Mouse (Mus musculus) stomach, embryonic 14.5 days (tissue): ENCODE data around the gene Prr18. TPM values are rescaled to one million over a fixed set of nuclear protein-coding genes. Genes with fewer than 3 reads are reported as not detected.

Experiments used
- ATAC-seq: fragments of 200-750 bp; cut with Nextera tagmentation; 2 replicates; pipeline ENCODE4 v1.8.0; 2017; ENCODE audit warnings: low read depth, moderate TSS enrichment; ENCODE audit not compliant: insufficient number of reproducible peaks, insufficient read depth, low FRiP score
- H3K27ac ChIP-seq: fragments of 300-500 bp; sonication (generic); 2 replicates; pipeline ENCODE4 v1.5.1; 2014; ENCODE audit warnings: mild to moderate bottlenecking, low read length, moderate library complexity, mixed read lengths
- H3K27me3 ChIP-seq: fragments of 300-500 bp; sonication (generic); 2 replicates; pipeline ENCODE4 v1.6.1; 2014; ENCODE audit warnings: low read length, control low read depth, mixed read lengths; ENCODE audit not compliant: control insufficient read depth, insufficient read depth
- H3K36me3 ChIP-seq: fragments of 300-500 bp; sonication (generic); 2 replicates; pipeline ENCODE4 v1.6.1; 2014; ENCODE audit warnings: mild to moderate bottlenecking, control low read depth, low read length, moderate library complexity, mixed read lengths; ENCODE audit not compliant: control insufficient read depth, insufficient read depth
- H3K4me1 ChIP-seq: fragments of 300-500 bp; sonication (generic); 2 replicates; pipeline ENCODE4 v1.6.1; 2014; ENCODE audit warnings: low read length, control low read depth, mixed read lengths; ENCODE audit not compliant: control insufficient read depth, insufficient read depth
- H3K4me2 ChIP-seq: fragments of 300-500 bp; sonication (generic); replicated peaks from 2 replicates; pipeline ENCODE4 v1.6.1; 2014; ENCODE audit warnings: low read depth, low read length, control low read depth
- H3K4me3 ChIP-seq: fragments of 300-500 bp; sonication (generic); 2 replicates; pipeline ENCODE4 v1.5.1; 2014; ENCODE audit warnings: low read depth, low read length, control low read depth
- H3K9ac ChIP-seq: fragments of 300-500 bp; sonication (generic); replicated peaks from 2 replicates; pipeline ENCODE4 v1.6.1; 2014; ENCODE audit warnings: low read depth, mild to moderate bottlenecking, control low read depth, low read length, moderate library complexity, mixed read lengths
- H3K9me3 ChIP-seq: fragments of 300-500 bp; sonication (generic); 2 replicates; pipeline ENCODE4 v1.6.1; 2016; ENCODE audit warnings: low read depth, low read length, control low read depth; ENCODE audit not compliant: control insufficient read depth
- WGBS: fragments of 180-500 bp; shearing (Covaris S2); extraction: QIAGEN DNeasy Blood & Tissue Kit; methylation state at CpG from one replicate; pipeline ENCODE4 v1.1.7; 2014; 5-methylcytosine and 5-hydroxymethylcytosine counted together
- polyA plus RNA-seq: library from polyadenylated mRNA; unstranded; fragments of >200 nt; fragmentation: Nextera tagmentation; extraction: Ambion mirVana; gene quantifications from 2 replicates; pipeline ENCODE4 v1.2.1, GENCODE M21; 2014

Prr18 gene
- polyA plus RNA-seq, 1 experiment from 2014 or later: 0.69 TPM

DNA sequence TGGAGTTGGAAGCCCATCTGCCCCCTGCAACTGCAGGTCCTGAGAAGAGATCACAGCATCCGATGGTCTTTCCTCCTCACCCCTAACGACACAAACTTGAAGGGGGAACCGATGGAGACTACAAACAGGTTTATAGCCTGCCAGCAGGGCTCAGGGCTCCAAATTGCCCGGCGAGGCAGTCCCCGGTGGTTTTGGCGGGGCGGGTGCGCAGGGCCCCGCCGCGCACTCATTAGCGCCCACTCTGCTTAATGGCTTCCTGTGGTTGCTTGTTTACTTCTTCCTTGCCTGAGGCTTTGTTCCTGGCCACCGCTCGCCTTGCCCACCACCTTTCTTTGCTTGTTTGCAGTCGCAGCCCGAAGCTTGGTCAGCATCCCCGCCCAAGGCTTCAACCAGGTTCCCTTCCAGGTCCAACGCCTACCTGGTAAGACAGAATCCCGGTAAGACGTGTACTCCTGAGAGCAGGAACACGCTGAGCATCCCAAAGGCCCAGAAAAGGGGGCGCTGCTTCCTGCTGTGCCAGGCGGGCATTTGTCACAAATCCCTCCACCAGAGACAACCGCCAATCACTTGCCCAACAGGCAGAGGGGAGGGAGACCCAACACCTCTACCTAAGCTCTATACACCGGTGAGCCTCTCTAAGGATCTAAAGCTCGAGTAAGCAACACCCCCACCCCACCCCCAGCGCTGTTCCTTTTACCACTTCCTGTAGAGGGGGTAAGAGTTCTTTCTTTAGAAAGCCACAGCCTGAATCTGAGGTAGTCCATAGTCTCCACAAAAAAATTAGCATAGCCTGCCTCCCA, 51.9 kb downstream of the Prr18 start:
- 2% methylated on average over 28 of the region's 28 CpGs for WGBS
- no peak overlapping the region for H3K9ac ChIP-seq
- H3K36me3 ChIP-seq: no peaks in the 10 kb centered on the region
- no peaks in the 10 kb centered on the region for H3K9me3 ChIP-seq
- peaks cover 27% of the 10 kb centered on the region for H3K27me3 ChIP-seq
- no peak overlapping the region; the same call in 1 of the 2 replicates for H3K4me2 ChIP-seq
- no peak overlapping the region; the same call in 1 of the 2 replicates for H3K4me3 ChIP-seq
- no peak overlapping the region for H3K27ac ChIP-seq
- H3K4me1 ChIP-seq: no peaks in the 10 kb centered on the region
- no peak for ATAC-seq

DNA sequence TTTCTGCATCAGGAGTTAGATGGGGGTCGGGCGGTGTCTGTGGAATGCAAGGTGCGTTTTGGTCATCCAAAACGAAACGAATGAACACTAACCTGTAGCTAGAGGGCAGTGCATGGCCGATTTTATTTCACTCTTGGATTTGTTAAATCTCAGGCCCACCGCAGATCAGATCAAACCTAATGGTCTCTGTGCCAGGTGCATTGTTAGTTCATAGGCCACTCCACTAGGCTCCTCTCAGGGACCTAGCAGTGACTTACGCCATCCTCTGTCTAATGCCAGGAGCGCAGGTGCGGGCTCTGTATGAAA, 52.5 kb downstream of the Prr18 start:
- no peak overlapping the region for H3K4me3 ChIP-seq
- no peak overlapping the region for H3K27ac ChIP-seq
- no peaks in the 10 kb centered on the region for H3K4me1 ChIP-seq
- H3K36me3 ChIP-seq: no peaks in the 10 kb centered on the region
- H3K9me3 ChIP-seq: no peaks in the 10 kb centered on the region
- H3K27me3 ChIP-seq: peaks cover 27% of the 10 kb centered on the region
- no peak overlapping the region for H3K9ac ChIP-seq
- no peak overlapping the region for H3K4me2 ChIP-seq
- no peak for ATAC-seq
- whole genome bisulfite sequencing: 4% methylated on average over 10 of the region's 10 CpGs

DNA sequence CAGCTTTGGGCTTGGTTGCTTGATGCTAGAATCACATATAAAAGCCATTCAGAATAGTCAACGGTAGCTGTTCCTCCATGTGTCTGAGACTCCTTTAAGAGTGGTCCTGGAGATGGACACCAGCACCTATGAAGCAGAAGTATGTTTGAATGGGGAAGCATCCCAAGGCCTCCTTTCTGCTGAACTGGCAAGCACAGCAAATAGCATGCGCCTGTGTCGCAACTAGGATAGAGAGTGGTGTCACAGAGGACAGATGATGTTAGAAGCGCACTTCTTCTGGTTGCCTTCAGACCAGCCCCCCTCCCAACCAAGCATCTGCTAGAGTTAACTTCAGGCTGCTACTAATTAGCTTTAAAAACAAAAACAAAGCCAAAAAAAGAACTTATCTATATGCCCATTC, 53.2 kb downstream of the Prr18 start:
- H3K36me3 ChIP-seq: no peaks in the 10 kb centered on the region
- peaks cover 27% of the 10 kb centered on the region for H3K27me3 ChIP-seq
- WGBS: 70% methylated on average over 4 of the region's 4 CpGs

More for the DNA sequence above, 53.2 kb downstream of the Prr18 start:
- no peak for ATAC-seq
- Histone ChIP-seq H3K9ac (no peak overlapping the region), H3K4me1 (no peaks in the 10 kb centered on the region), H3K4me2 (no peak overlapping the region), H3K27ac (no peak overlapping the region), H3K4me3 (no peak overlapping the region), H3K9me3 (no peaks in the 10 kb centered on the region)

Other genes starting within 250 kb of the Prr18 start
- gene Gm49673, start 189.7 kb upstream of the Prr18 start, polyA plus RNA-seq: 0.13 TPM in 1 of 2 replicates, not detected in the other
- gene Rnaset2a, start 189.4 kb upstream of the Prr18 start, polyA plus RNA-seq: 30.8 and 35.5 TPM in 2 replicates
- 41.0 and 41.4 TPM in 2 replicates for gene Fgfr1op, start 172.0 kb upstream of the Prr18 start, polyA plus RNA-seq
- gene Ccr6, start 101.4 kb upstream of the Prr18 start, polyA plus RNA-seq: 0.46 and 0.71 TPM in 2 replicates
- gene Mpc1, start 54.6 kb upstream of the Prr18 start, polyA plus RNA-seq: 182 and 183 TPM in 2 replicates
- 63.5 and 77.2 TPM in 2 replicates for gene Sft2d1, start 26.4 kb upstream of the Prr18 start, polyA plus RNA-seq
- 0.24 and 0.88 TPM in 2 replicates for gene T2, start 18.5 kb downstream of the Prr18 start, polyA plus RNA-seq
- gene T, start 97.0 kb downstream of the Prr18 start, polyA plus RNA-seq: 0.71 and 0.87 TPM in 2 replicates
- 1.3 and 1.4 TPM in 2 replicates for gene Pde10a, start 187.9 kb downstream of the Prr18 start, polyA plus RNA-seq
- gene Gm17087, start 229.5 kb downstream of the Prr18 start, polyA plus RNA-seq: not detected in 2 replicates